Mouse (Mus musculus) E14TG2a.4 (cell line): ENCODE measurements at regions not wholly inside any gene's neighbourhood (a gene's known extent, or its start where the extent isn't known, plus 50 kb on each side); places are given as distances from the start of the nearest gene placed in this dataset.

Experiments
- H3K27me3 ChIP-seq: 2 replicates; pipeline ENCODE4 v1.6.1; 2014; ENCODE audit warnings: low read length, control low read depth; ENCODE audit not compliant: insufficient read depth
- H3K36me3 ChIP-seq: 2 replicates; pipeline ENCODE4 v1.6.1; 2014; ENCODE audit warnings: low read length, control low read depth; ENCODE audit not compliant: insufficient read depth
- H3K4me1 ChIP-seq: replicated peaks from 2 replicates; pipeline ENCODE4 v1.6.1; 2014; ENCODE audit warnings: low read depth, low read length, control low read depth
- H3K4me3 ChIP-seq: replicated peaks from 2 replicates; pipeline ENCODE4 v1.5.1; 2014; ENCODE audit warnings: mild to moderate bottlenecking, low read length
- H3K9me3 ChIP-seq: 2 replicates; pipeline ENCODE4 v1.6.1; 2014; ENCODE audit warnings: low read length, control low read depth
- CTCF ChIP-seq: conservative IDR thresholded peaks from 2 replicates; pipeline ENCODE4 v1.5.1; 2014; ENCODE audit warnings: low read length
- NANOG ChIP-seq: IDR thresholded peaks from 2 replicates; pipeline ENCODE4 v1.6.1; 2014; ENCODE audit warnings: borderline replicate concordance, low read length, mixed read lengths
- POU5F1 ChIP-seq: IDR thresholded peaks from 2 replicates; pipeline ENCODE4 v1.6.1; 2014; ENCODE audit warnings: low read length, borderline replicate concordance

DNA sequence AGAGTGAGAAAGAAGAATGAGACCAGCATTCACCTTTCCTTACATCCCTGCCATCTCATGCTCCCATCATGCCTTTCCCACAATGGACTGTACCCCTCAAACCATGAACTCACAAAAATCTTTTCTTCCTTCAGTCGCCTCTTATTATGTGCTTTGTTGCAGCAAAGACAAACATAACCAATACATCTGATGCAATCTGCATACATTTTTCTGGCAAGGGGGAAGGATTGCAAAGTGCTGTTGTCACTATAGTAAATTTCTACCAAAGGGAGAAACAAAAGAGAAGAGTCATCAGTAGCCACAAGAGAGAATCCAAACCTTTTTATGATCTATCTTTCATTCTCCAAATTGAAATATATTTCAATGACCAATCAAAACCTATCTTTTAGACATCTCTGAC is 884.4 kb downstream of the Gsdmc2 start:
- Histone ChIP-seq H3K4me1 (peaks cover 34% of the 10 kb centered on the region), H3K36me3 (peaks cover 16% of the 10 kb centered on the region)

DNA sequence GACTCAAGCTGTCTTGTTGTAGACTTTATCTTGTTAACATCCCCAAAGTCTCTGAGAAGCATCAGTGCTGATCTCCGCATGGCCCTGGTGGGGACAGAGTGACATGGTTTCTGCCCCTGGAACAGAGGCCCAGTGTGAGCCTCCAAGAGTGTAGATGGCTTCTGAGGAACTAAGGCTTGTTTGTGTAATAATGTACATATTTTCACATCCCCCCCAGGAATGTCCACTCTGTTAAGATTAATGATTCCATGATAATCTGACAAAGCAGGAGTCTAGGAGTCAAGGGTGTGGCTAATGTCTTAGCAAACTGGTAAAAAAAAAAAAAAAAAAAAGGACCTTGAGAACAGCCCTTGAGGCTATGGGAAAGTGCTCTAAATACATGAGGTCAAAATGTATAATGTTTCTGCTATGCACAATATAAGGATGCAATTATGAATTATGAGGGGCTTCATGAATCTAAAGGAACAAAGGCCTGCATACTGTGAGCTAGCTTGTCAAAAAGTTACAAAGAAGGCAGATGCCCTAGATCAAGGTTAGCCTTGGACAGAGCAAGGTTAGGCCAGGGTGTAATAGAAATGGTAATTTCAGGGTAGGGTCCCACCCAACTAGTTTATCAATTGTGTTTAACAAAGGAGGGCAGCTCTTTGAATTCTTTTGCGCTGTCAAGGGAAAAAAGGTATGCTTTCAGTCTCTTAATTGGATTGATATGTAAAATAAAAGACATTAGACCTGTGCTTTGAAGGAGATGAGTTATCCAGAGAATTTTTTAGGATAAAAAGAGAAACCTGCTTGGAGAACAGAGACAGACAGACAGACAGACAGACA is 886.3 kb downstream of the Gsdmc2 start:
- Histone ChIP-seq H3K4me1 (peaks cover 42% of the 10 kb centered on the region), H3K36me3 (peaks cover 16% of the 10 kb centered on the region), H3K27me3 (no peaks in the 10 kb centered on the region), H3K9me3 (peaks cover 21% of the 10 kb centered on the region), H3K4me3 (no peak overlapping the region; the same call in 1 of the 2 replicates)
- TF ChIP-seq POU5F1, result peak; percentile 26; the same call in 1 of the 2 replicates
- TF ChIP-seq CTCF, result no peak
- TF ChIP-seq NANOG, result peak; percentile 82

More for the DNA sequence above, 884.4 kb downstream of the Gsdmc2 start:
- Histone ChIP-seq H3K27me3 (no peaks in the 10 kb centered on the region), H3K9me3 (peaks cover 21% of the 10 kb centered on the region), H3K4me3 (no peak overlapping the region)
- TF ChIP-seq NANOG (no peak), POU5F1 (no peak), CTCF (no peak)

- H3K9me3 ChIP-seq, result peaks cover 13% of the 10 kb centered on the region
- no peak for TF ChIP-seq NANOG
- no peak for TF ChIP-seq CTCF
- TF ChIP-seq POU5F1, result no peak
- no peaks in the 10 kb centered on the region for H3K27me3 ChIP-seq
- H3K4me1 ChIP-seq, result peaks cover 32% of the 10 kb centered on the region
- H3K36me3 ChIP-seq, result peaks cover 7% of the 10 kb centered on the region
- H3K4me3 ChIP-seq, result no peak overlapping the region
These were observed 890.1 kb downstream of the Gsdmc2 start for GRCm38 (mm10) chr15:62954889-62955288.

GRCm38 (mm10) chr15:62954322-62954820 is 890.6 kb downstream of the Gsdmc2 start:
- Histone ChIP-seq H3K4me1 (peaks cover 27% of the 10 kb centered on the region), H3K36me3 (peaks cover 7% of the 10 kb centered on the region), H3K4me3 (no peak overlapping the region), H3K27me3 (no peaks in the 10 kb centered on the region), H3K9me3 (peaks cover 9% of the 10 kb centered on the region)
- TF ChIP-seq NANOG (no peak), CTCF (no peak), POU5F1 (no peak)

DNA sequence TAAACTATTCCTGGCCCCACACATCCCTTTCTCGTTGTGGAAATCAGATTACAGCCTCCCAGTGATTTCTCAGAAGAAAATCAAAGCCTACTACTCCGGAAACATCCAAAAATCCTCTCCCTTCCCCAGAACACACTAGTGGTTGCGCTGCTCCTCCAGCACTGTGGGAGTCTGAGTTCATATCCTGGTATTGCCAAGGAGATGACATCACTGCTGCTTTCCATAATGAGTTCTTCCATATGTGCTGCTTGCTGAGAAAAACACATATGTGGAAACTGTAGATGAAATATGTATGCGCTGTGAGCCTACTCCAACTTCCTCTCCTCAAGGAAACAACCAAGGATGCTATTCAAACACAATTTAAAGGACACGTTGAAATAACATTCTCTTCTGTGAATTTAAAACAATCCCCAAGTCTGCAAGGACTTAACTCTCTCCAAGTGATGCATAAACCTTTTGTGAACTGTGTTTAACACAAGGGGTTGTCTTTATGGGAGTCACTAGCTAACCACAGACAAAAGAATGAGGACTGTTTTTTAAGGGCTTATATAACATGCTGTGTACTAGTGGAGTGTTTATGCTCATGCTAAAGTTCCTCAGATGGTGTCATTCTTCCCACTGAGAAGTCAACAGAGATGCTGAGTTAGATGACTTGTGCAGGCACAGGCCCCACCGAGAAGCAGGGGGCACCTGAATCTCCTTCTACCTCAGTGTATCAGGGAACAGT is 891.6 kb downstream of the Gsdmc2 start:
- no peak overlapping the region for H3K4me3 ChIP-seq
- peaks cover 8% of the 10 kb centered on the region; the same call in 1 of the 2 replicates for H3K9me3 ChIP-seq
- TF ChIP-seq CTCF (no peak), POU5F1 (no peak), NANOG (no peak)
- peaks cover 7% of the 10 kb centered on the region for H3K36me3 ChIP-seq
- peaks cover 22% of the 10 kb centered on the region for H3K4me1 ChIP-seq
- no peaks in the 10 kb centered on the region for H3K27me3 ChIP-seq

DNA sequence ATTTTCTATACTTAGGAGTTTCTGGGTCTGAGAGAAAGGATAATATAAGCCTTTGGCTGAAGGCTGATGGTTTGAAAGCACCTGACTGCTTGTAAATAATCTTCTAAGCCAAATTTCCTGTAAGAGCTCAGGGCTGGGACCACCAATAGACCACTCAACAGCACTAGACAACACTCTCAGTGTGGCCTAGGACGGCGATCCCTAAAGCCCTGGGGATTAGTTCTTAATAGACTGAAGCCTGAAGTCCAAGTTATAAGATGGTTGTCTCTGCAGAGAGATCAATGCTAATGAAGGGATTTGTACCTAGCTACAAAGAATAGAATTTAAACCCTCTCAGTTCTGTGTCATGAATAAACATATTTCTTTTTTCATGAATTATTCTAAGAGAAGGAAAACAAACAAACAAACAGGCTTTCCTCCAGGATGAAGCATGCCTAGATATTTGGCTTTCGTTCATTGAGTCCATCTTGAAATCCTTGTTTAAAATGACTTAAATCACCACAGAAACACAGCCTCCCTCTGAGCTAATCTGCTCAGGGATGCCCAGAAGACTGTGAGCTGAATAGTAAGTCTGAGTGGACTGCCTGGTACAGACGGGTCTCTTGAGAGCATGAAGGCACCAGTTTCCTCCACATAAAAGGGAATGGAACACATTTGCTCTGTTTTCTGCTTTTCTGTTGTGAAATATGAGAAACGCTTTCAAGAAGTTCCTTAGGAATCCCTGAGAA is 892.3 kb downstream of the Gsdmc2 start:
- TF ChIP-seq NANOG (no peak), CTCF (no peak), POU5F1 (no peak)
- H3K4me3 ChIP-seq, result no peak overlapping the region
- peaks cover 14% of the 10 kb centered on the region for H3K4me1 ChIP-seq
- H3K9me3 ChIP-seq, result peaks cover 5% of the 10 kb centered on the region; the same call in 1 of the 2 replicates
- H3K27me3 ChIP-seq, result no peaks in the 10 kb centered on the region
- peaks cover 7% of the 10 kb centered on the region for H3K36me3 ChIP-seq

DNA sequence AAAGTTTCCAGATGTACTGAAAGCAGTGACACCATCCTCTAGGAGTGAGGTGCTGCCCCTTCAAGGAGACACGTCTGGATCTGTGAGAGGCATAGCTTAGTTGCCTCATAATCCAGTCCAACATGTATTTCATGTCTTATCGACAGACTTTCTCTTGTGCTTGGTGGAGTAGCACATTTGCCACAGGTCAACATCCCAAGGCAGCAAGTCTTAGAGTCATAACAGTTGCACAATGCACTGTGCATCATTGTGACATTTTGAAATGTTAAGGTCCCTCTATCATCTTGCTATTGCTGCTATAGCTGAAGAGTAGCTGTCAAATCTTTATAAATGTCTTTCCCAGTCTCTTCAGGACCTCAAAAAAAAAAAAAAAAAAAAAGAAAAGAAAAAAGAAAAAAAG is 905.6 kb downstream of the Gsdmc2 start:
- Histone ChIP-seq H3K4me3 (no peak overlapping the region), H3K27me3 (no peaks in the 10 kb centered on the region), H3K9me3 (no peaks in the 10 kb centered on the region), H3K36me3 (no peaks in the 10 kb centered on the region), H3K4me1 (no peaks in the 10 kb centered on the region)
- TF ChIP-seq CTCF (no peak), NANOG (no peak), POU5F1 (no peak)

DNA sequence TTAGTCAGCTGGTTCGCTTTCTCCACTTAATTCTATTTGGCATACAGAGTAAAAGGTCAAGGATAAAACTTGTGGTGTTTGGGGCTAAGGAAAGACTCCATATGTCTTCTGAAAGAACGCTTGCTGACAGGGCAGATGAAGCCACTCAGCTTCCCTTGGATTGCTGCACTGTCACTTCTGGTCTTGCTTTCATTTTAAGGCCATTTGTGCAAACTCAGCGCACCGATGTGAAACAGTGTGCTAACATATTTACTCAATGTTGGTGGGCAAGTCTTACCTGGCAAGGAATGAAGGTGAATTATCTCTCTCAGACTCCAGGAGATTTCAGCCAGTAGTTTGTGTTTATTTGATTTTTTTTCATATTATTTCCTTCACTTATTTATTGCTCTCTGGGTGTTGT is 907.2 kb downstream of the Gsdmc2 start:
- Histone ChIP-seq H3K27me3 (no peaks in the 10 kb centered on the region), H3K36me3 (no peaks in the 10 kb centered on the region), H3K9me3 (no peaks in the 10 kb centered on the region), H3K4me1 (no peaks in the 10 kb centered on the region), H3K4me3 (no peak overlapping the region)
- TF ChIP-seq CTCF, result no peak
- TF ChIP-seq NANOG, result no peak
- TF ChIP-seq POU5F1, result no peak
